Mouse (Mus musculus) left cerebral cortex, postnatal 10 days (tissue): ENCODE results near the gene Mfsd8. TPM values are rescaled to one million over a fixed set of nuclear protein-coding genes. Genes with fewer than 3 reads are reported as not detected.
A peak's percentile ranks its signal among the peaks of the same experiment; 100 is the strongest.
"Not testable (repeated sequence)": the region's sequence is repeated elsewhere in the genome, so short reads cannot be mapped to it uniquely, and the experiment has no call there.

Source experiments
- DNase-seq, 2 experiments: peaks; one replicate each; pipeline ENCODE4 v3.0.0; 2021 to 2022; ENCODE audit warnings: low spot score in 2 of 2, mixed read lengths in 1 of 2; ENCODE audit errors: extremely low spot score in 1 of 2
- intact Hi-C: fragments of 180-260 bp; cut with DNase I; formaldehyde crosslinking; loops from one replicate; pipeline ENCODE4 v1.15.1; 2025
- total RNA-seq, 2 experiments: library from RNA; stranded (reverse); gene quantifications; 2 replicates each; pipeline ENCODE4 v1.2.3; 2021

Gene Mfsd8
- 10 to 100 TPM; 16.8 to 18.2 TPM for total RNA-seq

- intact Hi-C loops, result not testable (repeated sequence)
- DNase-seq, result peak; percentile 94 to 98
Observed at GRCm38 (mm10) chr3:40846473-40846956, at the start of gene Mfsd8. Gene Mfsd8, minus strand, starts transcription at chr3:40846886.

- intact Hi-C loops, result not testable (repeated sequence)
- DNase-seq, result peak in 1 of 2 experiments; percentile 49
Observed at GRCm38 (mm10) chr3:40894336-40894735, 47.6 kb upstream of the Mfsd8 start.

DNA sequence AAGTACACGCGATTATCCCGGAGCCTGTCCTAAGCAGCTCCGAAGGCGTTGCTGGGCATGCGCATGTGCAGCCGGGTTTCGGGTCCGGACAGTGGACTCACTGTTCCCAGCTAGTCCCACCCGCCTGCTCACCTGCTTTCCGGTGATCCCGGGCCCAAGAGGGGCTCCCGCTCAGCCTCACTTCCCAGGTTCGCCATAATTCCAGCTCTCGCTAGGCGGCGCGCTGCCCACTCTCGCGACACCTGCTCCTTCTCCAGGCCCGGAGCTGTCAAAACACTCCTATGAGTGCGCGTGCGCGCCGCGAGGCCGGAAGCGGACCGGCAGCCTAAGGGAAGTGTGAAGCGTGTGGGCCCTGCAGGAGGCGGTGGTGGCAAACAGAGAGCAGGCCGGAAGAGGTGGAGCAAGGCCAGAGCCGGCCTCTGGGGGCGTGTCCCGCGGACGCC lies 47.2 kb upstream of the Mfsd8 start:
- DNase-seq, result peak; percentile 98 to 99
- intact Hi-C loops, result not testable (repeated sequence)

DNA sequence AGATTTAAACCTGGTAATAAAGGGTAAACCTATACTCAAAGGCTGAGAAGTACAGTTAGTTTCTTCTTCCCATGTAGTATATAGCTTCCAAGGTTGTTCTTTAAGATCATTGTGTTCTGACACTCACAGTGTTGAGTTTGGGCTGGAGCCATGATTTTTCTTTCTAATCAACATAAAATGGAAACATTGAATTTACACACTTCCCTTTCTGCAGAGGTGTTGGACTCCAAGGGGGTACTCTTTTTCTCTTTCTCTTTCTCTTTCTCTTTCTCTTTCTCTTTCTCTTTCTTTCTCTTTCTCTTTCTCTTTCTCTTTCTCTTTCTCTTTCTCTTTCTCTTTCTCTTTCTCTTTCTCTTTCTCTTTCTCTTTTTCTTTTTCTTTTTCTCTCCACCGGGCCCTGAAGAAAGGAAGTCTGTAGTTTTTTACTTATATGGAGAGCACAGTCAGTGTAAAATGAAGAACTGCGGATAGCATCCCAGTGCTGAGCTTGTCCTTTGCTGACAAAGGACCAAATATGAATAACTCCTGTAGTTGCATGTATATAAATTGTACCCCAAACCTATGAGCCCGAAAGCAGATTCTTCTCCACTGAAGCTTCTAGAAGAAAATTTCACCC lies 6.5 kb upstream of the Mfsd8 start:
- intact Hi-C loops, result loop anchor here (5.0 kb wide), 1 partner anchor 44 kb away; no protein-coding TSS in a partner anchor
- DNase-seq, result not testable (repeated sequence)

- DNase-seq, intact Hi-C loops: not testable (repeated sequence)
Observed at GRCm38 (mm10) chr3:40847936-40848335, 1.2 kb upstream of the Mfsd8 start.

GRCm38 (mm10) chr3:40847018-40847417 lies 332 bp upstream of the Mfsd8 start:
- intact Hi-C loops, result not testable (repeated sequence)

DNA sequence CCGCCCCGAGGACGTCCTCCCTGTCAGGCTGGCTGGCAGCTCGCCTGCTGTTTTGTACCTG lies 101 bp upstream of the Mfsd8 start, which contains the start of gene Abhd18:
Gene Abhd18, plus strand, starts transcription at position 14 of the 61 bp plus-strand sequence.
- intact Hi-C loops, DNase-seq: not testable (repeated sequence)

More at GRCm38 (mm10) chr3:40847018-40847417, 332 bp upstream of the Mfsd8 start:
- DNase-seq, result peak; percentile 17 to 61

DNA sequence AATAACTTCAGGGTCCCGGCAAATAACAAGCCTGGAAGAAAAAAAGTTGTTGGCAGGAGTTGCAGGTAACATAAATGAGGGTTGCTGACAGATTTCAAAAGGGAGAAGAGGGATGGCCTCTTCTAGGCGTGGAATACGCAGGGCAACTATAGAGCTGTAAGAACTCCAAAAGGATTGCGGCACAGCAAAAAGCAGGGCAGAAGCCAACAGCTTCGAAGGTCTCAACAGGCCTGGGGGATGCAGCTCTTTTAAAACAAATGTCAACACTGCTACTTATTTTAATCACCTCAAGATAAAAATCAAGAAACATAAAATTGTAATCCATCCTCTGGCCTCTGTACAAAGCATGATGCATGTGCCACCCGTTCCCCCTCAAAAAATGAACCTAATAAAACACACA lies 1.2 kb downstream of the Mfsd8 start:
- DNase-seq, intact Hi-C loops: not testable (repeated sequence)

GRCm38 (mm10) chr3:40813275-40813674 lies 33.4 kb downstream of the Mfsd8 start:
- intact Hi-C loops, result no loop called here

DNA sequence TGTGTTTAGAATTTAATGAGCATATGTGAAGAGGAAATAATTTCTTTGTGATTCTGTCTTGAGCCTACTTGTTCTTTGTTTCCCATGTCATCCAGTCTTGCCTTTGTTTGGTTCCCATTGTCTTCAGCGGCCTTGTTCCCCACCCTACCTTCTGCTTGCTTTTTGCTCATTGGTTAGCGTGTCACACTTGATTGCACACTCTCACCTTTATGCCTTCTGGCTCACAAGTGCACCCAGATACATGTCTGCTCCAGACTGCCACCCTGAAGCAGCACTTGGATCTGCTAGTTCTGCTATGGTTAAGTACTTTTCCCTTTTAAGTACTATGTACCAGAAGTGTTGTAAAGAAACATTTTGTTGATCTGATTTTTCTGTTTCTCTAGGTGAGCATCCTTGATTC lies 36.8 kb downstream of the Mfsd8 start:
- intact Hi-C loops, result no loop called here
- DNase-seq, result no peak

More at GRCm38 (mm10) chr3:40813275-40813674, 33.4 kb downstream of the Mfsd8 start:
- DNase-seq, result no peak

GRCm38 (mm10) chr3:40808686-40809085 lies 38.0 kb downstream of the Mfsd8 start:
- DNase-seq, result no peak
- intact Hi-C loops, result no loop called here

GRCm38 (mm10) chr3:40806871-40807270 lies 39.8 kb downstream of the Mfsd8 start:
- intact Hi-C loops, result no loop called here
- no peak for DNase-seq

DNA sequence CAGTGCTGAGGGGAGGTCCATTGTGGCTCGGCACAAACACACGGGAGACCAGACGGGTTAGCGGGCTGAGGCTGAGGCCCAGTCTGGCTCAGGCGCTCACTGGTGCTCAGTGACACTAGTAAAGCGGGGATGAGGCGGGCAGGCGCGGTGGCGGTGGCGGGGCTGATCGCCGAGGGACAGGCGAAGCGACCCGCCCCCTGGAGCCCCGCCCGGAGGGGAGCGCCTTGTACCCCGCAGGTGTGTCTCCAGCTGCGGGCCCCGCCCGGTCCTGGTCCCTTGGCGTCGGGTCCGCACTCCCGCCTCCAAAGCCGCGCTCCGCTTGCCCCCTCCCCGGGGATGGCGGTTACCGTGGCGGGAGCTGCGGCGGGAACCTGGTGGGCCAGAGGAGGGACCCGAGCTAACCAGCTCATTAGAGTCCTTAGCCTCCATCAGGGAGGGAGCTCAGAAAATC lies 46.3 kb downstream of the Mfsd8 start:
- intact Hi-C loops, result no loop called here
- peak in 1 of 2 experiments; percentile 71 for DNase-seq

DNA sequence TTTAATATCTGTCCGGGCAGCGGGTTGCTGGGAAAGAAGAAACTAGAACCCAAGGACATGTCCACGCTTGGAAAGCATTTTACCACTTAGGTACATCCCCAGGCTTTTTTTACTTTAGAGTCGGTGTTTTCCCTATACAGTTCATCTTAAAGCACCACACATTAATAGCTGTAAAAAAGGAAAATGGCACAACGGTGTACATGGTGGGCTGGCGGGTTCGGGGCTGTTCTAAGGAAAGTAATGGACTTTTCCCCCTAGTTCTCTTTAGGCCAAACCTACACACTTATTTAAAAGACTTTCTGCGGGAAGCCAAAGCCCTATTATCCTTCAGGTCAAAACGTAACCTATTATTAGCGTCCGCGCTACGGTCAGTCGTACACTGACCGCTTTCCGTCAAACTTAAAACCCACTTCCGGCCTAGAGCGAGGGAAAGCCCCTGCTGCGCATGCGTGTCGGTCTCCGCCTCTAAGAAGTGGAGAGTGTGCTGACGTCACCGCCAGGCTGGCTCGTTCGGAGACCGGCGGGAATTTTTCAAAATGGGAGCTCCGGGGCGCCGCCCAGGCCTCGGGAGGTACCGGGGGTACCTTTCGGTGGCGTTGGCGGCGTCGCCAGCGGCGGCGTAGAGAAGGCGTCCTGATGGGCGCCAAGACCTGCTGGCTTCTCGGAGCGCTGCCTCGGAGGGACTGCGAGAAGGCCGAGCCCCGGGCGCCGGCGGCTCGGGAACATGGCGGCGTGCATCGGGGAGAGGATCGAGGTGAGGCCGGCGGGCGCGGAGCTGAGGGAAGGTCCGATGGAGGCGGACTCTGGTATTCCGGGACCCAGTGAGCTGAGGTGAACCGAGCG lies 46.9 kb downstream of the Mfsd8 start, which contains the start of gene Plk4:
Gene Plk4, plus strand, starts transcription at position 490 of the 843 bp plus-strand sequence.
- intact Hi-C loops, result no loop called here
- peak; percentile 95 to 98 for DNase-seq

- DNase-seq, result peak; percentile 28 to 45
- intact Hi-C loops, result no loop called here
Observed at GRCm38 (mm10) chr3:40798500-40798899, 48.2 kb downstream of the Mfsd8 start.

GRCm38 (mm10) chr3:40798054-40798453 lies 48.6 kb downstream of the Mfsd8 start:
- intact Hi-C loops, result no loop called here
- no peak for DNase-seq

GRCm38 (mm10) chr3:40793783-40794182 lies 52.9 kb downstream of the Mfsd8 start:
- no peak for DNase-seq
- intact Hi-C loops, result no loop called here
